ENCODE assay signal across 14 mouse cellular contexts in the genomic region with DNA sequence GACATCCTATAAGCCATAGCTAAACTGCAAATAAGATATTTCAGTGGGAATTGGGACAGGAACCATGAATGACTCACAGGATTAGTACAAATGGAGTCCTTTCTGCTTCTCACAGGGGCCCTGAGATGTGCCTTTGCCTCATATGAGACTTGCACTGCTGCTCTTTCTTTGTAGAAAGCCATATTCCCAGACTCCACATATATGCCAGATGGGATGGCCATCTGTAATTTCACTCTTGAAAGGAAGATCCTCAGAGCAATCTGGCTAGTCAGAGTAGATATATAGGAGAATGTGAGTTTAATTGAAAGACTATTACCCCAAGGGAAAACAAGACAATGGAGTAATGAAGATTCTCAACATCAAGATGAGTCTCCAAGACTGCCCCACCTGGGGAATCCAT.
"Had no signal": no experiment of that assay in that cellular context is flagged by ENCODE, and none has a peak within 500 bp of the region (broad histone marks: within the 10 kb centered on the region; RNA-seq: fewer than 3 reads in every experiment).

No protein-coding gene starts in this region.

- H3K4me2 ChIP-seq: limb, embryonic 12.5 days; liver, embryonic 13.5 days; lung, embryonic 15.5 days; midbrain, embryonic 13.5 days had no signal

- H3K36me3 ChIP-seq: limb, embryonic 12.5 days; liver, embryonic 13.5 days; lung, embryonic 15.5 days; midbrain, embryonic 13.5 days had no signal

- H3K4me1 ChIP-seq: limb, embryonic 12.5 days; liver, embryonic 13.5 days; lung, embryonic 15.5 days; midbrain, embryonic 13.5 days had no signal

- ATAC-seq: liver, postnatal 0 days; midbrain, embryonic 13.5 days had no signal

- H3K4me3 ChIP-seq: limb, embryonic 12.5 days; liver, embryonic 13.5 days; lung, embryonic 15.5 days; midbrain, embryonic 13.5 days had no signal

- H3K27ac ChIP-seq: kidney, postnatal 0 days; limb, embryonic 12.5 days; liver, embryonic 13.5 days; lung, embryonic 15.5 days; midbrain, embryonic 13.5 days; stomach, postnatal 0 days had no signal

- H3K27me3 ChIP-seq: limb, embryonic 12.5 days; liver, embryonic 13.5 days; lung, embryonic 15.5 days; midbrain, embryonic 13.5 days had no signal

- H3K9me3 ChIP-seq: limb, embryonic 12.5 days; liver, embryonic 13.5 days; lung, embryonic 15.5 days; midbrain, embryonic 13.5 days had no signal

- DNase-seq: kidney, adult 11 months; kidney, adult 9 months; kidney, postnatal 36 days; liver; liver, embryonic 13.5 days; liver, postnatal 0 days; right cerebral cortex, postnatal 25 days; thymus, adult 2 months; thymus, postnatal 25 days had no signal

- H3K9ac ChIP-seq: limb, embryonic 12.5 days; liver, embryonic 13.5 days; liver, postnatal 0 days; lung, embryonic 15.5 days; midbrain, embryonic 13.5 days had no signal
